Mouse (Mus musculus) retina, postnatal 7 days (tissue): Measurements from ENCODE around the gene Zfp46.

Experiments
- DNase-seq: peaks from one replicate; pipeline ENCODE4 v3.0.0-alpha.2; 2012; ENCODE audit warnings: low read depth, low spot score

Zfp46 gene

GRCm38 (mm10) chr4:136311042-136311999 is 26.8 kb downstream of the Zfp46 start:
- DNase-seq = no peak

- DNase-seq = no peak
Observed at GRCm38 (mm10) chr4:136312616-136313015, 28.1 kb downstream of the Zfp46 start.

- no peak for DNase-seq
Observed at GRCm38 (mm10) chr4:136317667-136318066, 33.2 kb downstream of the Zfp46 start.

- DNase-seq = no peak
Observed at GRCm38 (mm10) chr4:136320016-136320415, 35.5 kb downstream of the Zfp46 start.

GRCm38 (mm10) chr4:136324226-136324625 is 39.7 kb downstream of the Zfp46 start:
- DNase-seq = no peak

GRCm38 (mm10) chr4:136327238-136327637 is 42.8 kb downstream of the Zfp46 start:
- no peak for DNase-seq

GRCm38 (mm10) chr4:136328115-136328514 is 43.6 kb downstream of the Zfp46 start:
- no peak for DNase-seq

- no peak for DNase-seq
Observed at GRCm38 (mm10) chr4:136331709-136332108, 47.2 kb downstream of the Zfp46 start.

- no peak for DNase-seq
Observed at GRCm38 (mm10) chr4:136333191-136333590, 48.7 kb downstream of the Zfp46 start.

GRCm38 (mm10) chr4:136335065-136335464 is 50.6 kb downstream of the Zfp46 start:
- DNase-seq = no peak

- DNase-seq = no peak
Observed at GRCm38 (mm10) chr4:136337129-136337528, 52.6 kb downstream of the Zfp46 start.
